Mouse (Mus musculus): ENCODE data around the gene St3gal4.
A peak's percentile ranks its signal among the peaks of the same experiment; 100 is the strongest.

St3gal4 gene

DNA sequence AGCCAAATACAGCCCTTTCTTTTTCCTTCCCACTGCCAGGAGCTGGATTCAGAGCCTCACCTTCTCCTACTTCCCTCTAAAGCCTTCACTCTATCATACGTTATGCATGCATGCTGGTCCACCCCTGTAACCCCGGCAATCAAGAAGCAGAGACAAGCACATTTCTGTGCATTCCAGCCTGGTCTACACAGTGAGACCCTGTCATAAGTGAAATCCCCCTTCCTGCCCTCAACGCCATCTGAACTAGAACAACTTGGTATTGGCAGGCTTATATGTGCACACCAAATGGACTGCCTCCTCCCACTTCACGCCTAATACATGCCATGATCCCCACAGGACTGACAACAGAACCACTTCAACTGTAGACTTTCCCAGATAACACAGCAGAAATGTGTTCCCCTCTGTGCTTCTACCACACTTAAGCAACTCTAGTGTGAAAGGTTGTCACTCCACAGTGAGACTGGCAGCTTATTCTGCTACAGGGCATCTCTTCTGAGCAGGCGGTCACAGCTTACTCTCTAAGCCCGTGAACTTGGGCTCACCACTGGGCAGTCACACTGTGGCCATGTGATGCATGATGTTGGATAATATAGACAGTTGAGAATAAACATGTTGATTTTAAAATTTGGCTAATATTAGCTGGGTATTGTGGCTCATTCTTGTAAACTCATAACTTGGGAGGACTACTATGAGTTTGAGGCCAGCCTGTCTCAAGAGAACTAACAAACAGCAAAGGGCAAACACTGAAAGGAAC lies 68.2 kb downstream of the St3gal4 start:
- no peak for DNase-seq (ENCODE audit: extremely low read depth, low read depth, low spot score)

GRCm38 (mm10) chr9:35049891-35050527 lies 69.1 kb downstream of the St3gal4 start:
- DNase-seq (ENCODE audit: extremely low read depth, low read depth, low spot score) = no peak

- no peak for DNase-seq (ENCODE audit: extremely low read depth, low read depth, low spot score)
Observed at GRCm38 (mm10) chr9:35048449-35048848, 70.6 kb downstream of the St3gal4 start.

- peak; percentile 34 for DNase-seq (ENCODE audit: extremely low read depth, low read depth, low spot score)
Observed at GRCm38 (mm10) chr9:35045756-35046155, 73.3 kb downstream of the St3gal4 start.

DNA sequence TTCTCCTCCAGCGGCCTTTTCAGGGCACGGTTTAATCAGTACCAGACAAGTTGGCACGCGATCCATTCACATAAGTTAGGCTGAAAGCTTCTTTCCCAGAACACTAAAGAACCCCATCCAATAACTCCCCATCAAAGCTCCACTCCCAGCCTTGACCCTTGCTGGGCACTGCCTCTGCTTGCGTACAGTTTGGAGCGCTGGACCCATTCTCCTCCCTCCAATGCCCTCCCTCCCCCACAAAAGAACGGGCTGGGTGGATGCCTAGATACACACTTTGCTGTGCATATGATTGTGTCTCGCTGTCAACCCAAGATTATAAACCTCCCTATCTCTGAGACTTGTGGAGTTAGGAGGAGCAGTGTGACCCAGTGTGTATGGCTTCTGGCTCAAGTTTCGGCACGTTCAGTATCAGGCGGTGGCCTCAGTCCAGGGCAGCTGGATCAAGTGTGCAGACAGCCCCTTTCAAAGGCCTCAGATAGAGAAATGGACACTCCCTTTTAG lies 74.0 kb downstream of the St3gal4 start:
- no peak for DNase-seq (ENCODE audit: extremely low read depth, low read depth, low spot score)

GRCm38 (mm10) chr9:35044458-35044857 lies 74.6 kb downstream of the St3gal4 start:
- no peak for DNase-seq (ENCODE audit: extremely low read depth, low read depth, low spot score)

GRCm38 (mm10) chr9:35043619-35044018 lies 75.4 kb downstream of the St3gal4 start:
- no peak for DNase-seq (ENCODE audit: extremely low read depth, low read depth, low spot score)

DNA sequence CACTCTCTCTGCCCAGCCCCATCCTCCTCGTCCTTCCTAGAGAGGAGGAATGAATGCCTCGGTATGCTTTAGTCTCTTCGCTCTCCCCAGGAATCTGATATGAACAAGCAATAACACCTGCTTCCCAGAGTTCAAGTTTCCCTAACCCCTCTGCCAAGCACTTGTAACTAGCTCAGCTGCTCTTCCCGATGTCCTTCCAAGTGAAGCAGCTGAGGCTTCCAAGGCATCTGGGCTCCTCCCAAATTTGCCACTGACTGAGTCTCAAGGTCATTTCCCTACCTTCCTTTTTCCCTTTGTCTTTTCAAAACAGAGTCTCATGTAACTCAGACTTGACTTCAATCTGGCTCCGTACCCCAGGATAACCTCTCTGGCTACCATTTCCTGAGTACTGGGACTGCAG lies 77.6 kb downstream of the St3gal4 start:
- no peak for DNase-seq (ENCODE audit: extremely low read depth, low read depth, low spot score)

DNA sequence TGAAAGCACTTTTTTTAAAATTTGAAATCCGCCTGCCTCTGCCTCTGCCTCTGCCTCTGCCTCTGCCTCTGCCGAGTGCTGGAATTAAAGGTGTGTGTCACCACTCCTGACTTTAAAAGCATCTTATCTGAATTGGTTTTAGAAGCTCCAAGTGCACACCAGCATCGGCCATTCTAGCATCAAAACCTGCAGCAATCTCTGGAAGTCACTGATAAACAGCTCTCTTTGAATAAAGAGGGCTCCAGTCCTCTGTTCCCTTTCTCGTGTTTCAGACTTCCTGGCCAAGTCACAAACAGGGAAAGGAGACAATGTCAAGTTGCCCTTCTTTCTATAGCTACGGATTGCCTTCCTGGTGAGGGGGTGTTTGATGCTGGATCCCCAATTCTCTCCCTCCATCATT lies 79.2 kb downstream of the St3gal4 start:
- DNase-seq (ENCODE audit: extremely low read depth, low read depth, low spot score) = no peak

DNA sequence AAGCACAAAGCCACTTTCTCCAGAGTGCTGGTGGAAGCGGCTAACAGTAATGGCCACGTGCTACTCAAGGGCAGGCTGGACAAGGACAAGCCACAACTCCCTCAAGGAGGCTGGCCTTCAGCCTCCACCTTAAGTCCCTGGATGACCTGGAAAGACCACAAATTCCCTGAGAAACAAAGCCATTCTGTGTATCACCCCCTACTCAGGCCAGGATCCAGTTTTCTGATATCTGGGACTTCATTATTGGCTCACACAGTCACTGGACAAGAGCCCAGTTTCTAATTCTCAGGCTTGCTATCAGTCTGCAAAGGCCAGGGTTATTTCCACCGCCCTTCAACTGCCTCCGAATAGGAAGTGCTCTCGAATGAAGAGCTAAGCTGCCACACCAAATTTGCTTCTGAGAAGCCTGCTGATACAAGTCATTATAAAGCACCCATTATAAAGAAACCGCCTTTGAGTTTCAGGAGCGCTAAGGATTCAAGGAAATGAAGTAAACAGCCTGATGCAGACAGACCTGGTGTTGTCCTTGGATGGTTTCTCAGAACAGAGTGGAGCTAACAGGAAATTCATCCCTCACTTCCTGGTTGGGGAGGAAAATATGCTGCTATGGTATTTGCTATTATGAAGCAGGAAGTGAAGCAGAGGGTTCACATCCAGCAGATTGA lies 80.0 kb downstream of the St3gal4 start:
- DNase-seq (ENCODE audit: extremely low read depth, low read depth, low spot score) = no peak

- DNase-seq (ENCODE audit: extremely low read depth, low read depth, low spot score) = no peak
Observed at GRCm38 (mm10) chr9:35035074-35035473, 84.0 kb downstream of the St3gal4 start.

DNA sequence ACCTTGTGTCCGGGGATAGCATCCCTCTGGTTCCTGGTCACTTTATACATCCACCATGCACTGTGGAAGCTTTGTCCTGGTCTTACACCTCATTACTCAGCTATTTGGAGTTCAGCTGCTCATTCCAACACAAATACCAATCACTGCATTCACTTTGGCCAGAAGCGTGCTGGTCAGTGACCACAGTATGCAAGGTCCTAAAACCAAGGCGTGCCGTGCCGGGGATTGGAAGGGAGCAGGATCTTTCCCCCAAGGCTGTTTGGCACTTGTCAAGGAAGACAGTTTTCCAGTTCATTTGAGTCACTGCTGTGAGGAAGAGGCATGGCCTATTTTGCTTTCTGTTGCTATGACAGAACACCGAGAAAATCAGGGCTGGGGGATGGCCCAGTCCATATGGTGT lies 86.6 kb downstream of the St3gal4 start:
- DNase-seq (ENCODE audit: extremely low read depth, low read depth, low spot score) = no peak

- no peak for DNase-seq (ENCODE audit: extremely low read depth, low read depth, low spot score)
Observed at GRCm38 (mm10) chr9:35030823-35031222, 88.2 kb downstream of the St3gal4 start.

- DNase-seq (ENCODE audit: extremely low read depth, low read depth, low spot score) = no peak
Observed at GRCm38 (mm10) chr9:35027382-35027997, 91.6 kb downstream of the St3gal4 start.

GRCm38 (mm10) chr9:35026897-35027311 lies 92.2 kb downstream of the St3gal4 start:
- DNase-seq (ENCODE audit: extremely low read depth, low read depth, low spot score) = no peak

DNA sequence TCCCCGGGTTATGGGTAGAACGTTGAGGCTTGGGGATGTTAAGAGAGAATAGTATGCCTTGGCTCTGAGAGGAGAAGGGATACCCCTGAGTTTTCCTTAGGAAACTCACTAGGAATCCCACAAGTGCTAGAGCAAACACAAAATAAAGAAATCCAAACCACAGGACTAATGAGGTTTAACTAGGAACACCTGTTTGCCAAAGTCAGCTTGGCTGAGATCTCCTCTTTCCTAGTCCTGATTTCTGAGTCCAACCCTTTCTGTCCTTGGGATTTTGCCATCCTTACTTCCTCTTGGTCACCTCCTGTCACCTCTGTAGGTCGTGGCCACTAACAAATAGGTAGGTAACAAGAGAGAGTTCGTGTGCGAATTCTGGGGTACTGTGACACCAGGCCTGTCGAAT lies 92.8 kb downstream of the St3gal4 start:
- no peak for DNase-seq (ENCODE audit: extremely low read depth, low read depth, low spot score)

- DNase-seq (ENCODE audit: extremely low read depth, low read depth, low spot score) = no peak
Observed at GRCm38 (mm10) chr9:35024591-35025496, 94.2 kb downstream of the St3gal4 start.

- DNase-seq (ENCODE audit: extremely low read depth, low read depth, low spot score) = no peak
Observed at GRCm38 (mm10) chr9:35021744-35022143, 97.3 kb downstream of the St3gal4 start.

DNA sequence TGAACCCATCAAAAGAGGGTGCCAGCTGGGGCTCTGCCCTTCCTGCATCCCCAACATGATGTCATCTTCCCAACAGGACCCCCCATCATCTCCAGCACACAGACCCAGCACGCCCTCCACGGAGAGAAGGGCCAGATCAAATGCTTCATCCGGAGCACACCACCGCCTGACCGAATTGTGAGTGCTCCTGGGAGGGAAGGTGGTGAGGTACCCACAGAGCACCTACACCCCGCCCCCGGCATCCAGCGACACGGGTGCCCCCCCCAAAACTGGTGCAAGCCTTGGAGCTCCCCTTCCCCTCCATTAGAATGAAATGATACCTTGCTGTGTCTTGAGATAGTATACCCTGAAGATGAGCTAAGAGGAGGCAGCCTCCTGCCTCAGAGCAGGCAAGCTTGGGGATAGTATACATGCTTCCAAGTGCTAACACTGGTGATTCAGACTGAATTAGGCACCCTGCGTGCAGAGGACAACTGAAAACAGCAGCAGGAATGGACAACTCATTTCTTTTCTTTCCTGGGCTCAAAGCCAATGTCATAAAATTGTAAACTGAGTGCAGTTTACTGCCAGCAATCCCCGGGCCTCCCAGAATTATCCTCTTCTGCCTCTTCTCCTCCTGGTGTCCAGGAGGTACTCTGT lies 98.9 kb downstream of the St3gal4 start:
- DNase-seq (ENCODE audit: extremely low read depth, low read depth, low spot score) = no peak

DNA sequence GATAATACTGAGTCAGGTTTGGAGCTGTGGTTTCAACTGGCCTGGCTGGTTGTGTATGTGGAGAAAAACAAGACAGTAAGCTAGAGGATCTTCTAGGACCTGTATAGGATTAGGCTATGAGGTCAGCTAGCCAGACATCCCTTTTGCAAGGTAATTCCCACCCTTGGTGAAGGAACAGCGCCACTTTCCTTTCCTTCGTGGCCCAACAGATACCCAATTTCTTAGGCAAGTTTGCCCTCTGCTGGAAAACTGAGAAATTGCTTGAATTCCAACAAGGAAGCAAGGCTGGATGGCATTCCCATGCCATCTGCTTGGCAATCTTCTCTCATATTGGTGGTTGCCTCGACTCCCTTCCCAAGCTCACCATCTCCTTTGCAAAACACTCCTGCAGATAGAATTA lies 99.7 kb downstream of the St3gal4 start:
- no peak for DNase-seq (ENCODE audit: extremely low read depth, low read depth, low spot score)

Measured in fat pad, adult 2 months (tissue).